Mouse (Mus musculus): ENCODE measurements at regions not wholly inside any gene's neighbourhood (a gene's known extent, or its start where the extent isn't known, plus 50 kb on each side); places are given as distances from the start of the nearest gene placed in this dataset.

GRCm38 (mm10) chr6:13982606-13983389, 111.5 kb upstream of the 2610001J05Rik start:
- Histone ChIP-seq H3K27ac (no peak overlapping the region), H3K9me3 (peaks cover 11% of the 10 kb centered on the region), H3K36me3 (replicated peaks) (no peaks in the 10 kb centered on the region), H3K4me1 (no peaks in the 10 kb centered on the region), H3K4me3 (no peak overlapping the region), H3K27me3 (ENCODE audit: poor library complexity, severe bottlenecking) (no peaks in the 10 kb centered on the region)
- no peak for DNase-seq (ENCODE audit: extremely low spot score, low spot score)
- 91% methylated on average over 10 of the region's 10 CpGs for WGBS

- no peak for DNase-seq (ENCODE audit: extremely low spot score, low spot score)
- Histone ChIP-seq H3K9me3 (peaks cover 14% of the 10 kb centered on the region), H3K4me3 (no peak overlapping the region), H3K4me1 (no peaks in the 10 kb centered on the region), H3K27me3 (ENCODE audit: poor library complexity, severe bottlenecking) (no peaks in the 10 kb centered on the region), H3K36me3 (replicated peaks) (no peaks in the 10 kb centered on the region), H3K27ac (no peak overlapping the region)
- 86% methylated on average over 14 of the region's 14 CpGs for WGBS
Observed at GRCm38 (mm10) chr6:13974710-13975506, 103.6 kb upstream of the 2610001J05Rik start.

- 82% methylated on average over 2 of the region's 2 CpGs for WGBS
- no peak overlapping the region for H3K4me3 ChIP-seq
- H3K27me3 ChIP-seq (ENCODE audit: poor library complexity, severe bottlenecking): no peaks in the 10 kb centered on the region
- H3K36me3 ChIP-seq (replicated peaks): no peaks in the 10 kb centered on the region
- no peak overlapping the region for H3K27ac ChIP-seq
- no peaks in the 10 kb centered on the region; the same call in 1 of the 2 replicates for H3K4me1 ChIP-seq
- peaks cover 3% of the 10 kb centered on the region; the same call in 1 of the 2 replicates for H3K9me3 ChIP-seq
- DNase-seq (ENCODE audit: extremely low spot score, low spot score): no peak
Observed at GRCm38 (mm10) chr6:13964471-13964870, 93.2 kb upstream of the 2610001J05Rik start.

- no peak overlapping the region for H3K27ac ChIP-seq
- no peak for DNase-seq (ENCODE audit: extremely low spot score, low spot score)
- H3K4me1 ChIP-seq: no peaks in the 10 kb centered on the region; the same call in 1 of the 2 replicates
- H3K4me3 ChIP-seq: no peak overlapping the region
- no peaks in the 10 kb centered on the region for H3K27me3 ChIP-seq (ENCODE audit: poor library complexity, severe bottlenecking)
- 70% methylated on average over 2 of the region's 2 CpGs for WGBS
- H3K36me3 ChIP-seq (replicated peaks): no peaks in the 10 kb centered on the region
- H3K9me3 ChIP-seq: peaks cover 3% of the 10 kb centered on the region; the same call in 1 of the 2 replicates
Observed at GRCm38 (mm10) chr6:13964013-13964412, 92.7 kb upstream of the 2610001J05Rik start.

- no peaks in the 10 kb centered on the region for H3K36me3 ChIP-seq (replicated peaks)
- H3K27ac ChIP-seq: no peak overlapping the region
- H3K4me1 ChIP-seq: no peaks in the 10 kb centered on the region
- no peaks in the 10 kb centered on the region for H3K9me3 ChIP-seq
- no peak for DNase-seq (ENCODE audit: extremely low spot score, low spot score)
- WGBS: 86% methylated on average over 4 of the region's 4 CpGs
- no peaks in the 10 kb centered on the region for H3K27me3 ChIP-seq (ENCODE audit: poor library complexity, severe bottlenecking)
- H3K4me3 ChIP-seq: no peak overlapping the region
Observed at GRCm38 (mm10) chr6:13949640-13950039, 78.3 kb upstream of the 2610001J05Rik start.

- H3K4me3 ChIP-seq: no peak overlapping the region
- H3K27me3 ChIP-seq (ENCODE audit: poor library complexity, severe bottlenecking): no peaks in the 10 kb centered on the region
- no peaks in the 10 kb centered on the region for H3K36me3 ChIP-seq (replicated peaks)
- WGBS: 86% methylated on average over 9 of the region's 9 CpGs
- no peak for DNase-seq (ENCODE audit: extremely low spot score, low spot score)
- no peaks in the 10 kb centered on the region for H3K4me1 ChIP-seq
- H3K9me3 ChIP-seq: no peaks in the 10 kb centered on the region
- no peak overlapping the region for H3K27ac ChIP-seq
Observed at GRCm38 (mm10) chr6:13920809-13921760, 49.8 kb upstream of the 2610001J05Rik start.

Measured in forebrain, embryonic 10.5 days (tissue).